Mouse (Mus musculus) kidney, adult 2 months (tissue): ENCODE data around the gene Adcy10.

Experiments
- CTCF ChIP-seq: fragments of 200-500 bp; conservative IDR thresholded peaks from 2 replicates; pipeline ENCODE4 v1.5.1; 2011; ENCODE audit warnings: low read depth, mild to moderate bottlenecking, control low read depth, low read length, moderate library complexity, mixed read lengths; ENCODE audit not compliant: insufficient read depth, insufficient read length
- POLR2A ChIP-seq: fragments of 200-500 bp; IDR thresholded peaks from one replicate; pipeline ENCODE4 v1.6.1; 2011; ENCODE audit warnings: low read depth, low read length, control low read depth

GRCm38 (mm10) chr1:165486108-165486507 lies 1.1 kb downstream of the Adcy10 start:
- TF ChIP-seq CTCF (no peak), POLR2A (no peak)
